Mouse (Mus musculus): ENCODE results near the gene Plekhn1.

- TF ChIP-seq CTCF (IDR thresholded peaks at IDR 0.05) = no peak
- TF ChIP-seq POLR2A (IDR thresholded peaks at IDR 0.05; ENCODE audit: insufficient read depth, low read depth, low read length) = no peak
- no peak for TF ChIP-seq EP300 (IDR thresholded peaks at IDR 0.05; ENCODE audit: insufficient read depth, low read depth, low read length)
Measured at GRCm38 (mm10) chr4:156188811-156189323, 45.8 kb downstream of the Plekhn1 start.
